Mouse (Mus musculus): ENCODE results near the gene Flrt1. TPM values are rescaled to one million over a fixed set of nuclear protein-coding genes. Genes with fewer than 3 reads are reported as not detected.
A peak's percentile ranks its signal among the peaks of the same experiment; 100 is the strongest.

Flrt1 gene
- polyA plus RNA-seq, 1 experiment: 1.2 TPM

DNA sequence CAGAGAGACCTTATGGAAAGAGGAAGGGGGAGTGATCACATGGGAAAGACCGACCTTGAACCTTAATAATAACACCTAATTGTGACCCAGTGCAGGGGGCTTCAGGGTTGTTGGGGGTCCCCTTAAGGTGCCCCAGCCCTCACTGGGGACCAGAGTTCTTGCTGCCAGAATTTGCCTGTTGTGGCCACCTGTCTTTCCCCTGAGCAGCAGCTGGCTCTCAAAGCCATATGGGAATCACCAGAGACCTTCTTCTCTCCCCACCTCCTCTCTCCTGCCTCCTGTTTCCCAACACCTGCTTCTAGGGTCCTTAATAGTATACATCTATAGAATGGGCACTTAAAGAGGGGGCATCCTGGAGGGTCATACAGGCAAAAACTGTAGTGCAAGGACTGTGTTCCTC lies 20.7 kb upstream of the Flrt1 start:
- Histone ChIP-seq H3ac (ENCODE audit: control insufficient read depth, insufficient read length) (no peak overlapping the region), H3K36me3 (ENCODE audit: control insufficient read depth, insufficient read depth) (no peaks in the 10 kb centered on the region), H3K4me3 (no peak overlapping the region), H3K4me2 (ENCODE audit: low read depth) (peak overlapping the region; percentile 6), H3K79me2 (ENCODE audit: control insufficient read depth, insufficient read depth) (no peaks in the 10 kb centered on the region), H3K27me3 (ENCODE audit: control insufficient read depth, insufficient read depth, insufficient read length) (no peaks in the 10 kb centered on the region)
- TF ChIP-seq E2F4 (IDR thresholded peaks at IDR 0.05; ENCODE audit: insufficient read depth) (no peak), MYOG (IDR thresholded peaks at IDR 0.05; ENCODE audit: control insufficient read depth in 1 of 3, insufficient read depth in 1 of 3, insufficient read length in 2 of 3, low read depth in 2 of 3) (peak in 2 of 3 experiments; percentile 42 to 84), MYOD1 (IDR thresholded peaks at IDR 0.05; ENCODE audit: control insufficient read depth in 1 of 3, insufficient read length in 2 of 3, low read depth in 2 of 3) (peak in 2 of 3 experiments; percentile 78 to 80), TCF12 (IDR thresholded peaks at IDR 0.05; ENCODE audit: insufficient read depth, poor library complexity, severe bottlenecking) (peak; percentile 18), POLR2A (IDR thresholded peaks at IDR 0.05; ENCODE audit: insufficient read length, low read depth) (no peak), TCF3 (IDR thresholded peaks at IDR 0.05; ENCODE audit: insufficient read length, low read depth) (no peak), SRF (IDR thresholded peaks at IDR 0.05; ENCODE audit: control insufficient read depth, insufficient read length, low read depth) (no peak)

GRCm38 (mm10) chr19:7125526-7126156 lies 20.1 kb upstream of the Flrt1 start:
- no peak overlapping the region for H3ac ChIP-seq (ENCODE audit: control insufficient read depth, insufficient read length)
- no peak for TF ChIP-seq POLR2AphosphoS2 (IDR thresholded peaks at IDR 0.05; ENCODE audit: insufficient read length, low read depth)
- TF ChIP-seq CEBPB (IDR thresholded peaks at IDR 0.05; ENCODE audit: insufficient read depth, poor library complexity, severe bottlenecking): peak; percentile 80; the same call in 1 of the 2 replicates
- TF ChIP-seq TCF3 (IDR thresholded peaks at IDR 0.05; ENCODE audit: insufficient read length, low read depth): peak; percentile 89
- TF ChIP-seq REST (IDR thresholded peaks at IDR 0.05; ENCODE audit: insufficient read depth, insufficient read length): no peak
- peak; percentile 95 for TF ChIP-seq TCF12 (IDR thresholded peaks at IDR 0.05; ENCODE audit: insufficient read depth, poor library complexity, severe bottlenecking)
- TF ChIP-seq MYOG (IDR thresholded peaks at IDR 0.05; ENCODE audit: control insufficient read depth in 1 of 3, insufficient read depth in 1 of 3, insufficient read length in 2 of 3, low read depth in 2 of 3): peak; percentile 69 to 97 (median 90)
- TF ChIP-seq MYOD1 (IDR thresholded peaks at IDR 0.05; ENCODE audit: control insufficient read depth in 1 of 3, insufficient read length in 2 of 3, low read depth in 2 of 3): peak; percentile 72 to 99 (median 98)
- peak overlapping the region; percentile 6 for H3K4me2 ChIP-seq (ENCODE audit: low read depth)
- H3K79me2 ChIP-seq (ENCODE audit: control insufficient read depth, insufficient read depth): no peaks in the 10 kb centered on the region
- no peak overlapping the region for H3K4me3 ChIP-seq
- no peaks in the 10 kb centered on the region for H3K36me3 ChIP-seq (ENCODE audit: control insufficient read depth, insufficient read depth)
- no peaks in the 10 kb centered on the region for H3K27me3 ChIP-seq (ENCODE audit: control insufficient read depth, insufficient read depth, insufficient read length)

GRCm38 (mm10) chr19:7122698-7123306 lies 17.3 kb upstream of the Flrt1 start:
- Histone ChIP-seq H3K27me3 (ENCODE audit: control insufficient read depth, insufficient read depth, insufficient read length) (no peaks in the 10 kb centered on the region), H3ac (ENCODE audit: control insufficient read depth, insufficient read length) (no peak overlapping the region), H3K4me3 (no peak overlapping the region), H3K79me2 (ENCODE audit: control insufficient read depth, insufficient read depth) (no peaks in the 10 kb centered on the region), H3K4me2 (ENCODE audit: low read depth) (no peak overlapping the region), H3K36me3 (ENCODE audit: control insufficient read depth, insufficient read depth) (no peaks in the 10 kb centered on the region)
- no peak for TF ChIP-seq CEBPB (IDR thresholded peaks at IDR 0.05; ENCODE audit: insufficient read depth, poor library complexity, severe bottlenecking)
- no peak for TF ChIP-seq SRF (IDR thresholded peaks at IDR 0.05; ENCODE audit: control insufficient read depth, insufficient read length, low read depth)
- no peak for TF ChIP-seq MAX (IDR thresholded peaks at IDR 0.05; ENCODE audit: low read depth)
- TF ChIP-seq E2F4 (IDR thresholded peaks at IDR 0.05; ENCODE audit: insufficient read depth): no peak
- TF ChIP-seq TCF12 (IDR thresholded peaks at IDR 0.05; ENCODE audit: insufficient read depth, poor library complexity, severe bottlenecking): no peak
- TF ChIP-seq REST (IDR thresholded peaks at IDR 0.05; ENCODE audit: insufficient read depth, insufficient read length): no peak
- no peak for TF ChIP-seq USF1 (IDR thresholded peaks at IDR 0.05; ENCODE audit: low read depth)
- peak in 2 of 3 experiments; percentile 4 to 23 for TF ChIP-seq MYOD1 (IDR thresholded peaks at IDR 0.05; ENCODE audit: control insufficient read depth in 1 of 3, insufficient read length in 2 of 3, low read depth in 2 of 3)
- peak in 2 of 3 experiments; percentile 8 to 31 for TF ChIP-seq MYOG (IDR thresholded peaks at IDR 0.05; ENCODE audit: control insufficient read depth in 1 of 3, insufficient read depth in 1 of 3, insufficient read length in 2 of 3, low read depth in 2 of 3)
- TF ChIP-seq POLR2AphosphoS2 (IDR thresholded peaks at IDR 0.05; ENCODE audit: insufficient read length, low read depth): no peak

DNA sequence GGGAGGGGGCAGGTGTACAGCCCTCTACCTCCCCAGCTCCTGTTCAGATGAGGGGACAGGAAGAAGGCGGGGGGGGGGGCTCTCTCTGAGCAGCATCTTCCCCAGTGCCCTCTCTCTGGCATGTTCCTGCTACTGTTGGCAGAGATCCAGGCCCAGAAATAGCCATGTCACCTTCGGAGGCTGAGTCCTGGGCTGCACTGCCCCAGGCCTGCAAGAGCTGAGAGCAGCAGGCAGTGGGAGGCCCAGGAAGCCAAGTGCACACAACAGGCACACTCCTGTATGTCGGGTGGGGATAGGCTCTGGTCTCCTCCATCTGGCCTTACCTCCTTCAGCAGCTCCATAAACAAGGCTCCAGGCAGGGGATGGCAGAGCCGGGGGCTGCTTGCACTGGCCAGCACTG lies 16.7 kb upstream of the Flrt1 start:
- no peaks in the 10 kb centered on the region for H3K27me3 ChIP-seq (ENCODE audit: control insufficient read depth, insufficient read depth, insufficient read length)
- H3K36me3 ChIP-seq (ENCODE audit: control insufficient read depth, insufficient read depth): no peaks in the 10 kb centered on the region
- H3K4me2 ChIP-seq (ENCODE audit: low read depth): no peak overlapping the region
- TF ChIP-seq CEBPB (IDR thresholded peaks at IDR 0.05; ENCODE audit: insufficient read depth, poor library complexity, severe bottlenecking): no peak
- TF ChIP-seq POLR2A (IDR thresholded peaks at IDR 0.05; ENCODE audit: insufficient read length, low read depth): no peak
- no peak for TF ChIP-seq USF1 (IDR thresholded peaks at IDR 0.05; ENCODE audit: low read depth)
- TF ChIP-seq MAX (IDR thresholded peaks at IDR 0.05; ENCODE audit: low read depth): no peak
- no peak for TF ChIP-seq TCF3 (IDR thresholded peaks at IDR 0.05; ENCODE audit: insufficient read length, low read depth)
- no peak for TF ChIP-seq MYOD1 (IDR thresholded peaks at IDR 0.05; ENCODE audit: control insufficient read depth in 1 of 3, insufficient read length in 2 of 3, low read depth in 2 of 3)
- TF ChIP-seq POLR2AphosphoS2 (IDR thresholded peaks at IDR 0.05; ENCODE audit: insufficient read length, low read depth): no peak
- TF ChIP-seq MYOG (IDR thresholded peaks at IDR 0.05; ENCODE audit: control insufficient read depth in 1 of 3, insufficient read depth in 1 of 3, insufficient read length in 2 of 3, low read depth in 2 of 3): no peak
- TF ChIP-seq REST (IDR thresholded peaks at IDR 0.05; ENCODE audit: insufficient read depth, insufficient read length): no peak
- no peak for TF ChIP-seq TCF12 (IDR thresholded peaks at IDR 0.05; ENCODE audit: insufficient read depth, poor library complexity, severe bottlenecking)
- TF ChIP-seq SRF (IDR thresholded peaks at IDR 0.05; ENCODE audit: control insufficient read depth, insufficient read length, low read depth): no peak
- no peak for TF ChIP-seq E2F4 (IDR thresholded peaks at IDR 0.05; ENCODE audit: insufficient read depth)
- H3K79me2 ChIP-seq (ENCODE audit: control insufficient read depth, insufficient read depth): no peaks in the 10 kb centered on the region
- H3ac ChIP-seq (ENCODE audit: control insufficient read depth, insufficient read length): no peak overlapping the region
- no peak overlapping the region for H3K4me3 ChIP-seq
